ENCODE assay signal across 8 mouse cellular contexts in the genomic region with DNA sequence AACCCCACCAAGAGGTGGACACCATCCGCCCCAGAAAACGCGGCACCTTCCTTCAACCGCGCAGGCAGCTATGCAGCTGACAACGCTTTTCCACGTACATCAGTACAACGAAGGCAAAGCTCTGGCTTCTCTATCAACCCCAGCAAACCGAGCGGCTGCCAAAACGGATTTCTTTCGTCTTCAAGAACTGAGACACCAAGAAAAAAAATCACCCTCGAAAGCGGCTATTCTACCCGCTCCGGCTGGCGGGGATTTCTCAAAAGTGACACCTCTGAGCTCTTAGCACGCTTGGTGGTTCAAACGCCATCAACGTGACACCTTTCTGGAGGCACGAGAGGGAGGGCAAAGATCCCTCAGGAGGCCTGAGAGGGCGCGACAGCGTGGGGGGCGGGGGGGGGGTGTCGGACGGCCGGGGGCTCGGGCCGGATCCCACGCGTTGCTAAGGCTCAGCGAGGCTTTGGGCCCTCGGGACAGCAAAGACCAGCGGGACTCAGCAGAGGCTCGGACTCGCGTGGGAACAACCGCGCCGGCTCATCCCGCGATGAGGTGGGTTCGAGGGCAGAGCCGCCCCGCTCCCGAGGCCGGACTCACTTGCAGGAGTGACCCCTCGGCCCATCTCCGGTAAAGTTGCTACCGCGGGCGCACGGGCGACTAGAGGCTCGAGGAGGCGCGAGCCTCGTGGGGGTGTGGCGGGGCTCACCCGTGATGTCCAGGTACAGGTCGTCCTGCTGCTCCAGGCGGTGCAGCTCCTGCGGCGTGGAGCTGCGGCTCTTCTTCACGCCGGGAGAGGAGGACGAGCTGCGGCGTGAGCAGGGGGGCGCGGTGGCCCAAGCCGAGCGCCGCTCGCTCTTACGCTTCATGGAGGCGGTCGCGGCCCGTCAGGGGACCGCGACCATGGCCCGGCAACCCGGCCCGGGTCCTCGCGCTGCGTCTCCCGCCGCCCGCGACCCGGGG. TPM values are rescaled to one million over a fixed set of nuclear protein-coding genes. Genes with fewer than 3 reads are reported as not detected.
DNase-seq lines count a peak whose midpoint lies in the region; ATAC-seq and TF ChIP-seq lines count a peak whose summit lies in the region.

No protein-coding gene starts in this region.

- no peak for TF ChIP-seq CTCF in embryonic fibroblast, embryonic 13.5 days (IDR thresholded peaks at IDR 0.05; ENCODE audit: borderline replicate concordance, insufficient read depth, low read length)

- H3K27me3 ChIP-seq in hindbrain, embryonic 16.5 days (replicated peaks; ENCODE audit: control insufficient read depth, insufficient read depth, low read length): peaks cover 15% of the 10 kb centered on the region
- peaks cover 48% of the 10 kb centered on the region for H3K27me3 ChIP-seq in liver, embryonic 13.5 days
- H3K27me3 ChIP-seq in neural tube, embryonic 13.5 days: peaks cover 42% of the 10 kb centered on the region

- no peaks in the 10 kb centered on the region for H3K36me3 ChIP-seq in hindbrain, embryonic 16.5 days (ENCODE audit: control insufficient read depth, insufficient read depth, low read length)
- H3K36me3 ChIP-seq in liver, embryonic 13.5 days: no peaks in the 10 kb centered on the region
- no peaks in the 10 kb centered on the region for H3K36me3 ChIP-seq in neural tube, embryonic 13.5 days

- H3K9me3 ChIP-seq in hindbrain, embryonic 16.5 days (ENCODE audit: control insufficient read depth, low read length): no peaks in the 10 kb centered on the region
- no peaks in the 10 kb centered on the region for H3K9me3 ChIP-seq in liver, embryonic 13.5 days (replicated peaks)
- no peaks in the 10 kb centered on the region for H3K9me3 ChIP-seq in neural tube, embryonic 13.5 days

- H3K4me1 ChIP-seq in embryonic fibroblast, embryonic 13.5 days (ENCODE audit: control insufficient read depth, insufficient read depth, low read length): no peaks in the 10 kb centered on the region
- peaks cover 10% of the 10 kb centered on the region for H3K4me1 ChIP-seq in hindbrain, embryonic 16.5 days (ENCODE audit: control insufficient read depth, insufficient read depth, low read depth, low read length)
- H3K4me1 ChIP-seq in liver, embryonic 13.5 days (replicated peaks): peaks cover 25% of the 10 kb centered on the region
- H3K4me1 ChIP-seq in neural tube, embryonic 13.5 days (replicated peaks): peaks cover 22% of the 10 kb centered on the region

- peak overlapping the region; percentile 76 for H3K4me3 ChIP-seq in embryonic fibroblast, embryonic 13.5 days (ENCODE audit: insufficient read depth, low read length)
- H3K4me3 ChIP-seq in hindbrain, embryonic 16.5 days (ENCODE audit: low read length): peak overlapping the region; percentile 93
- peak overlapping the region; percentile 73 for H3K4me3 ChIP-seq in liver, embryonic 13.5 days (replicated peaks)
- H3K4me3 ChIP-seq in neural tube, embryonic 13.5 days: peak overlapping the region; percentile 80

- peak; percentile 76 for ATAC-seq in hindbrain, embryonic 16.5 days
- ATAC-seq in liver, embryonic 13.5 days (ENCODE audit: low read depth): peak; percentile 51
- peak; percentile 85 for ATAC-seq in neural tube, embryonic 13.5 days (ENCODE audit: low read depth)
- ATAC-seq in megakaryocyte-erythroid progenitor cell, adult 5-6 weeks (replicated peaks; ENCODE audit: low FRiP score, low TSS enrichment, poor library complexity, severe bottlenecking): no peak

- peak; percentile 21 to 23 for DNase-seq in lung, adult 18-20 months
- no peak for DNase-seq in lung, postnatal 36 days
- DNase-seq in adrenal gland, adult 18-20 months (ENCODE audit: low spot score in 2 of 2): peak; percentile 42 to 46
- DNase-seq in liver, embryonic 13.5 days: peak; percentile 13

- WGBS in hindbrain, embryonic 16.5 days: under 1% methylated on average over 86 of the region's 95 CpGs
- WGBS in liver, embryonic 13.5 days (ENCODE audit: insufficient replicate concordance): under 1% methylated on average over 82 of the region's 95 CpGs
- under 1% methylated on average over 90 of the region's 95 CpGs for WGBS in neural tube, embryonic 13.5 days

- no peak for TF ChIP-seq POLR2A in embryonic fibroblast, embryonic 13.5 days (IDR thresholded peaks at IDR 0.05; ENCODE audit: low read depth, low read length)

- H3K27ac ChIP-seq in embryonic fibroblast, embryonic 13.5 days (ENCODE audit: insufficient read depth, low read length): no peak overlapping the region
- H3K27ac ChIP-seq in hindbrain, embryonic 16.5 days (ENCODE audit: low read depth, low read length): peak overlapping the region; percentile 25; the same call in 1 of the 2 replicates
- H3K27ac ChIP-seq in liver, embryonic 13.5 days: no peak overlapping the region
- H3K27ac ChIP-seq in neural tube, embryonic 13.5 days (replicated peaks): no peak overlapping the region

- H3K4me2 ChIP-seq in hindbrain, embryonic 16.5 days (ENCODE audit: low read length): peak overlapping the region; percentile 99
- peak overlapping the region; percentile 98 for H3K4me2 ChIP-seq in liver, embryonic 13.5 days
- H3K4me2 ChIP-seq in neural tube, embryonic 13.5 days: peak overlapping the region; percentile 99

- H3K9ac ChIP-seq in hindbrain, embryonic 16.5 days (ENCODE audit: low read depth, low read length): peak overlapping the region; percentile 79
- peak overlapping the region; percentile 69 for H3K9ac ChIP-seq in liver, embryonic 13.5 days
- H3K9ac ChIP-seq in neural tube, embryonic 13.5 days: peak overlapping the region; percentile 76

RNA-seq across cellular contexts. Expression of gene Cdc14b, which starts 0.9 kb away (rescaled TPM):
- 10 to 100 TPM; 11.3 to 12.6 TPM for total RNA-seq in adrenal gland, adult 18-20 months (2021)
- polyA plus RNA-seq in embryonic fibroblast, embryonic 13.5 days (2011; ENCODE audit: insufficient read length, low read depth, missing spikeins): 18.5 and 20.1 TPM in 2 replicates
- 2.8 and 3.4 TPM in 2 replicates for polyA plus RNA-seq in hindbrain, embryonic 16.5 days (2015; fragmentation: Nextera tagmentation; extraction: Ambion mirVana)
- polyA plus RNA-seq in liver, embryonic 13.5 days (2015; fragmentation: Nextera tagmentation; extraction: Ambion mirVana): 6.9 and 8.9 TPM in 2 replicates
- polyA plus RNA-seq in neural tube, embryonic 13.5 days (2015; fragmentation: Nextera tagmentation; extraction: Ambion mirVana): 3.4 and 4.6 TPM in 2 replicates
- 1.9 and 2.9 TPM in 2 replicates for total RNA-seq in megakaryocyte-erythroid progenitor cell, adult 5-6 weeks (2014; fragmentation: Nextera tagmentation)
- 0.50 and 4.8 TPM in 2 replicates for total RNA-seq in megakaryocyte-erythroid progenitor cell, adult 5-6 weeks (2017)

RNA-seq across cellular contexts. Expression of gene Aaed1, which starts 38.3 kb away (rescaled TPM):
- total RNA-seq in adrenal gland, adult 18-20 months (2021): 10 to 100 TPM; 40.6 to 45.6 TPM
- 36.8 and 41.0 TPM in 2 replicates for polyA plus RNA-seq in embryonic fibroblast, embryonic 13.5 days (2011; ENCODE audit: insufficient read length, low read depth, missing spikeins)
- polyA plus RNA-seq in hindbrain, embryonic 16.5 days (2015; fragmentation: Nextera tagmentation; extraction: Ambion mirVana): 12.5 and 15.3 TPM in 2 replicates
- 21.6 and 25.1 TPM in 2 replicates for polyA plus RNA-seq in liver, embryonic 13.5 days (2015; fragmentation: Nextera tagmentation; extraction: Ambion mirVana)
- 17.8 and 20.9 TPM in 2 replicates for polyA plus RNA-seq in neural tube, embryonic 13.5 days (2015; fragmentation: Nextera tagmentation; extraction: Ambion mirVana)
- 20.4 and 26.9 TPM in 2 replicates for total RNA-seq in megakaryocyte-erythroid progenitor cell, adult 5-6 weeks (2014; fragmentation: Nextera tagmentation)
- 56.5 and 65.2 TPM in 2 replicates for total RNA-seq in megakaryocyte-erythroid progenitor cell, adult 5-6 weeks (2017)
